Mouse (Mus musculus): ENCODE data around the gene Clca1. TPM values are rescaled to one million over a fixed set of nuclear protein-coding genes. Genes with fewer than 3 reads are reported as not detected.

The Clca1 gene
- total and polyA plus RNA-seq, 2 experiments, result 0.34 TPM; not detected in 1

DNA sequence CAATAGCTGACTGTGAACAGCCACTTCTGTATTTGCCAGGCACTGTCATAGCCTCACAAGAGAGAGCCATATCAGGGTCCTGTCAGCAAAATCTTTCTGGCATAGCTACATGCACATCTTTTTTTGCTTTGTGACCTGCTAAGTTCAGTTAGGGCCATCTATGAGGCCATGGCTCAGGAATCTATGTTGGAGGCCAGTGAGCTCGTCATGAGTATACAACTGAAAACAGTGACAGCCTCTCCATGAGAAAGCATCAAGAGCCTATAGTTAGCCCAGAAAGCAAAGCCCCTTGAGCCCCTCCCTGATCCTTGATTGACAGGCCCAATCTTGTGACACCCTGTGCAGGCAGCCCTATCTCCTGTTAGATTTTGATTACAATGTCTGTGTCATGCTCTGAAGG lies 56.5 kb downstream of the Clca1 start:
- TF ChIP-seq POLR2A (IDR thresholded peaks at IDR 0.05; ENCODE audit: extremely low read depth, insufficient read depth, low read length), result no peak
- no peak for TF ChIP-seq CTCF (IDR thresholded peaks at IDR 0.05; ENCODE audit: low read depth, low read length)
- H3K9ac ChIP-seq (ENCODE audit: low read depth, low read length), result no peak overlapping the region
- H3K36me3 ChIP-seq (ENCODE audit: control insufficient read depth, insufficient read depth, low read length), result no peaks in the 10 kb centered on the region
- DNase-seq (ENCODE audit: extremely low read depth, low read depth, low spot score), result no peak
- H3K4me3 ChIP-seq (ENCODE audit: insufficient read depth, low read depth, low read length), result no peak overlapping the region
- no peaks in the 10 kb centered on the region for H3K27me3 ChIP-seq (ENCODE audit: control insufficient read depth, insufficient read depth, low read length)
- 79% methylated on average over 1 of the region's 1 CpGs for WGBS
- no peaks in the 10 kb centered on the region for H3K79me2 ChIP-seq (ENCODE audit: control insufficient read depth, insufficient read depth, low read length)
- H3K4me1 ChIP-seq (ENCODE audit: control insufficient read depth, insufficient read depth, low read length), result no peaks in the 10 kb centered on the region
- H3K27ac ChIP-seq (replicated peaks; ENCODE audit: insufficient read depth, low read depth, low read length), result no peak overlapping the region

- Histone ChIP-seq H3K36me3 (ENCODE audit: control insufficient read depth, insufficient read depth, low read length) (no peaks in the 10 kb centered on the region), H3K4me3 (ENCODE audit: insufficient read depth, low read depth, low read length) (no peak within 1 kb of the TSS), H3K4me1 (ENCODE audit: control insufficient read depth, insufficient read depth, low read length) (no peaks in the 10 kb centered on the region), H3K79me2 (ENCODE audit: control insufficient read depth, insufficient read depth, low read length) (no peaks in the 10 kb centered on the region), H3K27me3 (ENCODE audit: control insufficient read depth, insufficient read depth, low read length) (no peaks in the 10 kb centered on the region), H3K27ac (replicated peaks; ENCODE audit: insufficient read depth, low read depth, low read length) (no peak within 1 kb of the TSS), H3K9ac (ENCODE audit: low read depth, low read length) (no peak within 1 kb of the TSS)
- TF ChIP-seq CTCF (IDR thresholded peaks at IDR 0.05; ENCODE audit: low read depth, low read length), result no peak
- TF ChIP-seq POLR2A (IDR thresholded peaks at IDR 0.05; ENCODE audit: extremely low read depth, insufficient read depth, low read length), result no peak
- no peak for DNase-seq (ENCODE audit: extremely low read depth, low read depth, low spot score)
Observed at GRCm38 (mm10) chr3:144974945-144975344, 57.6 kb downstream of the Clca1 start, which contains the start of gene Clca4a. TSS of gene Clca4a (minus strand) at chr3:144975045.

- Histone ChIP-seq H3K4me1 (ENCODE audit: control insufficient read depth, insufficient read depth, low read length) (no peaks in the 10 kb centered on the region), H3K27ac (replicated peaks; ENCODE audit: insufficient read depth, low read depth, low read length) (no peak overlapping the region), H3K36me3 (ENCODE audit: control insufficient read depth, insufficient read depth, low read length) (no peaks in the 10 kb centered on the region), H3K79me2 (ENCODE audit: control insufficient read depth, insufficient read depth, low read length) (no peaks in the 10 kb centered on the region), H3K4me3 (ENCODE audit: insufficient read depth, low read depth, low read length) (no peak overlapping the region), H3K27me3 (ENCODE audit: control insufficient read depth, insufficient read depth, low read length) (no peaks in the 10 kb centered on the region), H3K9ac (ENCODE audit: low read depth, low read length) (no peak overlapping the region)
- TF ChIP-seq CTCF (IDR thresholded peaks at IDR 0.05; ENCODE audit: low read depth, low read length), result no peak
- TF ChIP-seq POLR2A (IDR thresholded peaks at IDR 0.05; ENCODE audit: extremely low read depth, insufficient read depth, low read length), result no peak
- 73% methylated on average over 9 of the region's 9 CpGs for WGBS
- DNase-seq (ENCODE audit: extremely low read depth, low read depth, low spot score), result no peak
Observed at GRCm38 (mm10) chr3:144971553-144972270, 60.9 kb downstream of the Clca1 start.

- Histone ChIP-seq H3K27me3 (ENCODE audit: control insufficient read depth, insufficient read depth, low read length) (no peaks in the 10 kb centered on the region), H3K27ac (replicated peaks; ENCODE audit: insufficient read depth, low read depth, low read length) (no peak overlapping the region), H3K4me3 (ENCODE audit: insufficient read depth, low read depth, low read length) (no peak overlapping the region), H3K79me2 (ENCODE audit: control insufficient read depth, insufficient read depth, low read length) (no peaks in the 10 kb centered on the region), H3K4me1 (ENCODE audit: control insufficient read depth, insufficient read depth, low read length) (no peaks in the 10 kb centered on the region), H3K36me3 (ENCODE audit: control insufficient read depth, insufficient read depth, low read length) (no peaks in the 10 kb centered on the region), H3K9ac (ENCODE audit: low read depth, low read length) (no peak overlapping the region)
- WGBS, result 76% methylated on average over 1 of the region's 1 CpGs
- DNase-seq (ENCODE audit: extremely low read depth, low read depth, low spot score), result no peak
- TF ChIP-seq CTCF (IDR thresholded peaks at IDR 0.05; ENCODE audit: low read depth, low read length) (no peak), POLR2A (IDR thresholded peaks at IDR 0.05; ENCODE audit: extremely low read depth, insufficient read depth, low read length) (no peak)
Observed at GRCm38 (mm10) chr3:144969755-144970154, 62.8 kb downstream of the Clca1 start.

DNA sequence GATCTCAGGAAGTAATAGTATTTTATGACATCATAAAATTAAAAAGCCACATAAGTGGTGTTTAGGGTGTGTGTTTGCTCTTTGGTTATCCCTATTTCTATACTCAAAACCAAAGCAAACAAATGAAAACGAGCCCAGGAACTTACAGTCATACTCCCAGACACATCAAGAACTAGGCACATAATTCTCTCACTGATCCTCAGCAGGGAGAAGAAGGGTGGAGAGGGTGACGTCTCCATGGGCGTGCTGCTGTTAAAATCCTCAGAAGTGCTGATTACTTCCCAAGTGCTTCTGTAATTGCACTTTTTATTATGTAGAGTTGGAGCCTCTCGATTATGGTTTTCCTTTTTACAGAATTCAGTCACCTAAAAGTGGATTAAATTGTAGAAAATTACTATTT lies 66.5 kb downstream of the Clca1 start:
- 64% methylated on average over 4 of the region's 4 CpGs for WGBS
- no peak overlapping the region for H3K9ac ChIP-seq (ENCODE audit: low read depth, low read length)

More for the DNA sequence above, 66.5 kb downstream of the Clca1 start:
- H3K27ac ChIP-seq (replicated peaks; ENCODE audit: insufficient read depth, low read depth, low read length), result no peak overlapping the region
- no peaks in the 10 kb centered on the region for H3K4me1 ChIP-seq (ENCODE audit: control insufficient read depth, insufficient read depth, low read length)
- H3K27me3 ChIP-seq (ENCODE audit: control insufficient read depth, insufficient read depth, low read length), result no peaks in the 10 kb centered on the region
- no peak for DNase-seq (ENCODE audit: extremely low read depth, low read depth, low spot score)
- H3K4me3 ChIP-seq (ENCODE audit: insufficient read depth, low read depth, low read length), result no peak overlapping the region
- H3K79me2 ChIP-seq (ENCODE audit: control insufficient read depth, insufficient read depth, low read length), result no peaks in the 10 kb centered on the region
- H3K36me3 ChIP-seq (ENCODE audit: control insufficient read depth, insufficient read depth, low read length), result no peaks in the 10 kb centered on the region
- no peak for TF ChIP-seq POLR2A (IDR thresholded peaks at IDR 0.05; ENCODE audit: extremely low read depth, insufficient read depth, low read length)
- TF ChIP-seq CTCF (IDR thresholded peaks at IDR 0.05; ENCODE audit: low read depth, low read length), result no peak

Other genes with a start within 250 kb of the Clca1 start
- 0.07 and 0.18 TPM in 2 replicates for gene Clca3a2, start 213.3 kb downstream of the Clca1 start, total RNA-seq (2014; rRNA removed)
- 0.23 TPM in 1 of 2 replicates, not detected in the other for gene Clca3a2, start 213.3 kb downstream of the Clca1 start, polyA plus RNA-seq (2012; rRNA removed)
- not detected in 2 replicates for gene Clca3b, start 183.4 kb downstream of the Clca1 start, total RNA-seq (2014; rRNA removed)
- gene Clca3b, start 183.4 kb downstream of the Clca1 start, polyA plus RNA-seq (2012; rRNA removed), result 0.02 TPM in 1 of 2 replicates, not detected in the other
- not detected in 2 replicates for gene Clca4b, start 100.2 kb downstream of the Clca1 start, total RNA-seq (2014; rRNA removed)
- gene Clca4b, start 100.2 kb downstream of the Clca1 start, polyA plus RNA-seq (2012; rRNA removed), result not detected in 2 replicates
- gene Clca4a, start 57.7 kb downstream of the Clca1 start, total RNA-seq (2014; rRNA removed), result not detected in 2 replicates
- 0.02 TPM in 1 of 2 replicates, not detected in the other for gene Clca4a, start 57.7 kb downstream of the Clca1 start, polyA plus RNA-seq (2012; rRNA removed)
- gene Clca2, start 66.7 kb upstream of the Clca1 start, total RNA-seq (2014; rRNA removed), result not detected in 2 replicates
- not detected in 2 replicates for gene Clca2, start 66.7 kb upstream of the Clca1 start, polyA plus RNA-seq (2012; rRNA removed)
- 8.3 and 12.4 TPM in 2 replicates for gene Odf2l, start 85.8 kb upstream of the Clca1 start, total RNA-seq (2014; rRNA removed)
- 1.6 and 1.7 TPM in 2 replicates for gene Odf2l, start 85.8 kb upstream of the Clca1 start, polyA plus RNA-seq (2012; rRNA removed)